Mouse (Mus musculus): ENCODE data around the gene Otub1.

DNA sequence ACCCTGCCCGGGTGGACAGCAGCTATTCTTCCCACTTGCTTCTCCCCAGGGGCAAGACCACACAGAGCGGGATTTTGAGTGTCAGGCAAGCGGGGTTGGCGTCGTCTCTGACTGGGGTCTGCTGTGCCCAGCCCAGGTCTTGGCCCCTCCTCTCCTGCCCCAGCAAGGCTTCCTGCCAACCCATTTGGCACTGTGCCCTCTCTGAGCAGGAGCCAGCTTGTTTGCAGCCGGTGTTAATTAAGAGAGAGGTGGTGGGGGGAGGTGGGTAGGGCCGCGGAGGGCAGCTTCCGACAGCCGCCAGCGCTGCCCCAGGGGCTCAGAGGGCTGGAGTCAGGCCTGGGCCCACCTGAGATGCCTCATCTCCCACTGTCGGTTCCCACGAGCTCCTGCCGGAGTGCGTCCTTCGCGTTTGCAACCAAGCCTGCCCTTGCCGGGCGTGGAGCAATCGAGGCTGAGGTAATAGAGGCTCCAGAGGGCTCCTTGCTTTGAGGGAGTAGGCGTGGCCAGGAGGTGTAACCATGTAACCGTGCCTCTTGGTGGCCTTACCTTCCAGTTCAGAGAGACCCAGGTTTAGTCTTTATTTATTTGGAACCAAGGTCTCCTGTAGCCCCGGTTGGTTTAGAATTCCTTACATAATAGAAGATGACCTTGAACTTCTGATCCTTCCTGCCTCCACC, 23.7 kb downstream of the Otub1 start:
- TF ChIP-seq CTCF (IDR thresholded peaks at IDR 0.05; ENCODE audit: low read depth, low read length) (no peak), POLR2A (IDR thresholded peaks at IDR 0.05; ENCODE audit: insufficient read depth, low read length) (no peak)
